In the genomic region with DNA sequence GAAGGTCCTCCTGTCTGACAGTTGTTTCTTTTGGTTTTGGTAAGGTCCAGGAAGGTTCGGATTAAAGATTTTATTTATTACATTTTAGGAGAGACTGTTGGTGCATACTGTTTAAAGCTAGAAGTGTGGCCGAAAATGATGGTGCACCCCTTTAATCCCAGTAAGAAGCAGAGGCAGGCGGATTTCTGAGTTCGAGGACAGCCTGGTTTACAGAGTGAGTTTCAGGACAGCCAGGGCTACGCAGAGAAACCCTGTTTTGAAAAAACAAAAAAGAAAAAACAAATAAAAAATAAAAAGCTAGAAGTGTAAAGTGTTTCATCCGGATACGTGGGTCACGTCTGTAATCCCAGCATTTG, we compare ENCODE assay signal across 7 mouse cellular contexts. TPM values are rescaled to one million over a fixed set of nuclear protein-coding genes. Genes with fewer than 3 reads are reported as not detected.
DNase-seq lines count a peak whose midpoint lies in the region; ATAC-seq and TF ChIP-seq lines count a peak whose summit lies in the region.

No protein-coding gene starts in this region.

- no peak for TF ChIP-seq CTCF in spleen, adult 2 months (IDR thresholded peaks at IDR 0.05; ENCODE audit: extremely low read depth, insufficient read depth, insufficient read length, insufficient replicate concordance)

- no peak for ATAC-seq in forebrain, embryonic 11.5 days (replicated peaks; ENCODE audit: low FRiP score)
- ATAC-seq in liver, embryonic 12.5 days = peak; percentile 50
- 0 out of 2 replicates have a peak, but pooled peaks have one; percentile 30 for ATAC-seq in stomach, embryonic 16.5 days (ENCODE audit: insufficient read depth, low FRiP score)

- H3K4me3 ChIP-seq in spleen, adult 2 months (ENCODE audit: extremely low read depth, insufficient read depth, insufficient read length) = peak overlapping the region; percentile 70
- peak overlapping the region; percentile 58 for H3K4me3 ChIP-seq in forebrain, embryonic 11.5 days (ENCODE audit: low read depth, low read length)
- peak overlapping the region; percentile 74 for H3K4me3 ChIP-seq in liver, embryonic 12.5 days
- peak overlapping the region; percentile 59 for H3K4me3 ChIP-seq in stomach, embryonic 16.5 days (replicated peaks; ENCODE audit: low read length)

- H3K4me2 ChIP-seq in forebrain, embryonic 11.5 days (ENCODE audit: low read depth, low read length, severe bottlenecking) = peak overlapping the region; percentile 60
- peak overlapping the region; percentile 79 for H3K4me2 ChIP-seq in liver, embryonic 12.5 days
- H3K4me2 ChIP-seq in stomach, embryonic 16.5 days (ENCODE audit: low read depth, low read length) = peak overlapping the region; percentile 51

- TF ChIP-seq POLR2A in spleen, adult 2 months (IDR thresholded peaks at IDR 0.05; ENCODE audit: low read depth, low read length) = no peak

- no peak for DNase-seq in spleen, adult 2 months (ENCODE audit: low read depth in 1 of 2, low spot score in 2 of 2)
- no peak for DNase-seq in spleen, postnatal 14 days (ENCODE audit: low spot score in 2 of 2)
- no peak for DNase-seq in forebrain, embryonic 11.5 days (ENCODE audit: low spot score)
- DNase-seq in gastrocnemius, postnatal 14 days = no peak
- no peak for DNase-seq in MN1 (ENCODE audit: low spot score)

- H3K9ac ChIP-seq in forebrain, embryonic 11.5 days (ENCODE audit: low read length) = peak overlapping the region; percentile 52
- H3K9ac ChIP-seq in liver, embryonic 12.5 days = peak overlapping the region; percentile 78
- peak overlapping the region; percentile 57 for H3K9ac ChIP-seq in stomach, embryonic 16.5 days (ENCODE audit: low read length)

- no peaks in the 10 kb centered on the region for H3K9me3 ChIP-seq in forebrain, embryonic 11.5 days (ENCODE audit: control insufficient read depth, low read length)
- H3K9me3 ChIP-seq in liver, embryonic 12.5 days (replicated peaks) = no peaks in the 10 kb centered on the region
- H3K9me3 ChIP-seq in stomach, embryonic 16.5 days (replicated peaks; ENCODE audit: control insufficient read depth, low read length) = no peaks in the 10 kb centered on the region

- intact Hi-C loops in gastrocnemius, postnatal 14 days (cut with DNase I; ENCODE audit: low total_unique reads) = no loop called here

- 27% methylated on average over 8 of the region's 8 CpGs for WGBS in spleen, adult 2 months
- WGBS in forebrain, embryonic 11.5 days = 39% methylated on average over 8 of the region's 8 CpGs
- 17% methylated on average over 8 of the region's 8 CpGs for WGBS in liver, embryonic 12.5 days (ENCODE audit: insufficient replicate concordance)
- WGBS in stomach, embryonic 16.5 days = 28% methylated on average over 8 of the region's 8 CpGs

- H3K27me3 ChIP-seq in spleen, adult 2 months (ENCODE audit: control insufficient read depth, insufficient read depth, low read length) = no peaks in the 10 kb centered on the region
- no peaks in the 10 kb centered on the region for H3K27me3 ChIP-seq in forebrain, embryonic 11.5 days (ENCODE audit: control insufficient read depth, insufficient read depth, low read length)
- no peaks in the 10 kb centered on the region for H3K27me3 ChIP-seq in liver, embryonic 12.5 days (replicated peaks)
- H3K27me3 ChIP-seq in stomach, embryonic 16.5 days (ENCODE audit: control insufficient read depth, insufficient read depth, low read length) = no peaks in the 10 kb centered on the region

- H3K27ac ChIP-seq in spleen, adult 2 months (ENCODE audit: insufficient read depth, low read length) = no peak overlapping the region
- no peak overlapping the region for H3K27ac ChIP-seq in forebrain, embryonic 11.5 days (ENCODE audit: low read depth, low read length)
- peak overlapping the region; percentile 80 for H3K27ac ChIP-seq in liver, embryonic 12.5 days
- H3K27ac ChIP-seq in stomach, embryonic 16.5 days (ENCODE audit: low read length) = peak overlapping the region; percentile 24; the same call in 1 of the 2 replicates

- H3K36me3 ChIP-seq in spleen, adult 2 months (ENCODE audit: control insufficient read depth, insufficient read depth, low read length) = no peaks in the 10 kb centered on the region
- no peaks in the 10 kb centered on the region for H3K36me3 ChIP-seq in forebrain, embryonic 11.5 days (ENCODE audit: control insufficient read depth, insufficient read depth, low read length)
- H3K36me3 ChIP-seq in liver, embryonic 12.5 days = peaks cover 15% of the 10 kb centered on the region
- H3K36me3 ChIP-seq in stomach, embryonic 16.5 days (ENCODE audit: control insufficient read depth, insufficient read depth, low read length) = no peaks in the 10 kb centered on the region

- H3K4me1 ChIP-seq in spleen, adult 2 months (ENCODE audit: control insufficient read depth, insufficient read depth, insufficient read length) = peaks cover 3% of the 10 kb centered on the region; the same call in 1 of the 2 replicates
- no peaks in the 10 kb centered on the region for H3K4me1 ChIP-seq in forebrain, embryonic 11.5 days (replicated peaks; ENCODE audit: control insufficient read depth, insufficient read depth, low read length)
- peaks cover 13% of the 10 kb centered on the region; the same call in 1 of the 2 replicates for H3K4me1 ChIP-seq in liver, embryonic 12.5 days
- H3K4me1 ChIP-seq in stomach, embryonic 16.5 days (ENCODE audit: control insufficient read depth, insufficient read depth, low read length) = no peaks in the 10 kb centered on the region

RNA-seq across cellular contexts. Expression of gene Mfap1b, which starts 0.3 kb away (rescaled TPM):
- polyA plus RNA-seq in spleen, adult 2 months (2012; rRNA removed) = 2.0 and 2.3 TPM in 2 replicates
- polyA plus RNA-seq in forebrain, embryonic 11.5 days (2014; fragmentation: Nextera tagmentation; extraction: Ambion mirVana) = 62.6 and 64.1 TPM in 2 replicates
- 32.2 and 34.4 TPM in 2 replicates for polyA plus RNA-seq in liver, embryonic 12.5 days (2016; fragmentation: Nextera tagmentation; extraction: Ambion mirVana)
- 48.6 and 53.4 TPM in 2 replicates for polyA plus RNA-seq in stomach, embryonic 16.5 days (2015; fragmentation: Nextera tagmentation; extraction: Ambion mirVana)
- 10 to 100 TPM; 21.5 to 23.0 TPM for total RNA-seq in gastrocnemius, postnatal 14 days (2021)

RNA-seq across cellular contexts. Expression of gene Serinc4, which starts 17.6 kb away (rescaled TPM):
- polyA plus RNA-seq in spleen, adult 2 months (2012; rRNA removed) = 0.22 and 0.33 TPM in 2 replicates
- polyA plus RNA-seq in forebrain, embryonic 11.5 days (2014; fragmentation: Nextera tagmentation; extraction: Ambion mirVana) = 0.49 and 1.1 TPM in 2 replicates
- 0.13 TPM in 1 of 2 replicates, not detected in the other for polyA plus RNA-seq in liver, embryonic 12.5 days (2016; fragmentation: Nextera tagmentation; extraction: Ambion mirVana)
- 0.25 and 0.46 TPM in 2 replicates for polyA plus RNA-seq in stomach, embryonic 16.5 days (2015; fragmentation: Nextera tagmentation; extraction: Ambion mirVana)
- not detected for total RNA-seq in gastrocnemius, postnatal 14 days (2021)

RNA-seq across cellular contexts. Expression of gene Hypk, which starts 21.1 kb away (rescaled TPM):
- 3.2 and 5.8 TPM in 2 replicates for polyA plus RNA-seq in spleen, adult 2 months (2012; rRNA removed)
- 106 and 123 TPM in 2 replicates for polyA plus RNA-seq in forebrain, embryonic 11.5 days (2014; fragmentation: Nextera tagmentation; extraction: Ambion mirVana)
- polyA plus RNA-seq in liver, embryonic 12.5 days (2016; fragmentation: Nextera tagmentation; extraction: Ambion mirVana) = 111 and 127 TPM in 2 replicates
- 86.0 and 107 TPM in 2 replicates for polyA plus RNA-seq in stomach, embryonic 16.5 days (2015; fragmentation: Nextera tagmentation; extraction: Ambion mirVana)
- 10 to 100 TPM; 15.2 to 22.0 TPM for total RNA-seq in gastrocnemius, postnatal 14 days (2021)

RNA-seq across cellular contexts. Expression of gene Serf2, which starts 25.2 kb away (rescaled TPM):
- 206 and 255 TPM in 2 replicates for polyA plus RNA-seq in spleen, adult 2 months (2012; rRNA removed)
- 431 and 446 TPM in 2 replicates for polyA plus RNA-seq in forebrain, embryonic 11.5 days (2014; fragmentation: Nextera tagmentation; extraction: Ambion mirVana)
- polyA plus RNA-seq in liver, embryonic 12.5 days (2016; fragmentation: Nextera tagmentation; extraction: Ambion mirVana) = 321 and 334 TPM in 2 replicates
- 439 and 496 TPM in 2 replicates for polyA plus RNA-seq in stomach, embryonic 16.5 days (2015; fragmentation: Nextera tagmentation; extraction: Ambion mirVana)
- 100 to 1,000 TPM; 363 to 364 TPM for total RNA-seq in gastrocnemius, postnatal 14 days (2021)

RNA-seq across cellular contexts. Expression of gene Ell3, which starts 30.1 kb away (rescaled TPM):
- 22.8 and 26.6 TPM in 2 replicates for polyA plus RNA-seq in spleen, adult 2 months (2012; rRNA removed)
- polyA plus RNA-seq in forebrain, embryonic 11.5 days (2014; fragmentation: Nextera tagmentation; extraction: Ambion mirVana) = 2.7 and 3.2 TPM in 2 replicates
- polyA plus RNA-seq in liver, embryonic 12.5 days (2016; fragmentation: Nextera tagmentation; extraction: Ambion mirVana) = 1.4 and 1.6 TPM in 2 replicates
- polyA plus RNA-seq in stomach, embryonic 16.5 days (2015; fragmentation: Nextera tagmentation; extraction: Ambion mirVana) = 8.7 and 8.8 TPM in 2 replicates
- not detected for total RNA-seq in gastrocnemius, postnatal 14 days (2021)

Comparison
In these comparisons a context has a peak if more than half of its experiments do, and no peak if none do; other contexts are left out.
1. H3K27ac ChIP-seq: peak in liver, embryonic 12.5 days (single experiment) and stomach, embryonic 16.5 days (single experiment); none in spleen, adult 2 months (single experiment) and forebrain, embryonic 11.5 days (single experiment).
2. RNA of gene Mfap1b, which starts 0.3 kb away (polyA plus RNA-seq): 62.6 to 64.1 TPM in forebrain, embryonic 11.5 days, 48.6 to 53.4 TPM in stomach, embryonic 16.5 days and 32.2 to 34.4 TPM in liver, embryonic 12.5 days; 2.0 to 2.3 TPM in spleen, adult 2 months; every median in the first group is over 10 times any median in the second.
3. RNA of gene Hypk, which starts 21.1 kb away (polyA plus RNA-seq): 106 to 123 TPM in forebrain, embryonic 11.5 days, 111 to 127 TPM in liver, embryonic 12.5 days and 86.0 to 107 TPM in stomach, embryonic 16.5 days; 3.2 to 5.8 TPM in spleen, adult 2 months; every median in the first group is over 10 times any median in the second.
4. Peak in every context shown above with its lines, with median percentiles within 50 percentile points of each other: H3K4me3 ChIP-seq, H3K4me2 ChIP-seq and H3K9ac ChIP-seq.